Mouse (Mus musculus): ENCODE results near the gene Ptar1. TPM values are rescaled to one million over a fixed set of nuclear protein-coding genes. Genes with fewer than 3 reads are reported as not detected.

Ptar1 gene
- total and polyA plus RNA-seq, 2 experiments from 2014 or later, result 4.1 to 17.0 TPM

GRCm38 (mm10) chr19:23686962-23687295 lies 300 bp upstream of the Ptar1 start:
- 1% methylated on average over 14 of the region's 14 CpGs for WGBS
- no peak for TF ChIP-seq CTCF (IDR thresholded peaks at IDR 0.05; ENCODE audit: low read depth)
- TF ChIP-seq EP300 (IDR thresholded peaks at IDR 0.05; ENCODE audit: low read depth), result no peak; the same call in 1 of the 2 replicates
- peak; percentile 61 for ATAC-seq (ENCODE audit: insufficient read depth, low read depth)

GRCm38 (mm10) chr19:23688421-23688946 lies 1.3 kb downstream of the Ptar1 start:
- Histone ChIP-seq H3K9ac (replicated peaks; ENCODE audit: low read depth, low read length) (no peak overlapping the region), H3K27ac (ENCODE audit: low read depth) (no peak overlapping the region), H3K27me3 (ENCODE audit: control insufficient read depth, insufficient read depth, low read length) (no peaks in the 10 kb centered on the region), H3K4me2 (ENCODE audit: low read depth, low read length) (peak overlapping the region; percentile 74), H3K4me3 (ENCODE audit: low read depth, low read length) (peak overlapping the region; percentile 85), H3K36me3 (replicated peaks; ENCODE audit: control insufficient read depth, insufficient read depth, low read length) (no peaks in the 10 kb centered on the region), H3K9me3 (replicated peaks; ENCODE audit: control insufficient read depth, low read length) (no peaks in the 10 kb centered on the region), H3K4me1 (ENCODE audit: control insufficient read depth, insufficient read depth) (peaks cover 10% of the 10 kb centered on the region; the same call in 1 of the 2 replicates)
- DNase-seq (ENCODE audit: low spot score) (no peak), ATAC-seq (ENCODE audit: insufficient read depth, low read depth) (no peak)
- WGBS, result 28% methylated on average over 4 of the region's 4 CpGs
- TF ChIP-seq CTCF (IDR thresholded peaks at IDR 0.05; ENCODE audit: low read depth) (no peak), EP300 (IDR thresholded peaks at IDR 0.05; ENCODE audit: low read depth) (no peak)

More at GRCm38 (mm10) chr19:23686962-23687295, 300 bp upstream of the Ptar1 start:
- Histone ChIP-seq H3K4me3 (ENCODE audit: low read depth, low read length) (peak overlapping the region; percentile 85), H3K36me3 (replicated peaks; ENCODE audit: control insufficient read depth, insufficient read depth, low read length) (no peaks in the 10 kb centered on the region), H3K9ac (replicated peaks; ENCODE audit: low read depth, low read length) (peak overlapping the region; percentile 79), H3K4me2 (ENCODE audit: low read depth, low read length) (peak overlapping the region; percentile 74), H3K27me3 (ENCODE audit: control insufficient read depth, insufficient read depth, low read length) (no peaks in the 10 kb centered on the region), H3K9me3 (replicated peaks; ENCODE audit: control insufficient read depth, low read length) (no peaks in the 10 kb centered on the region), H3K4me1 (ENCODE audit: control insufficient read depth, insufficient read depth) (peaks cover 10% of the 10 kb centered on the region; the same call in 1 of the 2 replicates), H3K27ac (ENCODE audit: low read depth) (peak overlapping the region; percentile 93)
- no peak for DNase-seq (ENCODE audit: low spot score)

GRCm38 (mm10) chr19:23694344-23694743 lies 7.1 kb downstream of the Ptar1 start:
- ATAC-seq (ENCODE audit: insufficient read depth, low read depth) (peak; percentile 30; the same call in 1 of the 2 replicates), DNase-seq (ENCODE audit: low spot score) (peak; percentile 19)
- no peak overlapping the region for H3K27ac ChIP-seq (ENCODE audit: low read depth)
- H3K4me3 ChIP-seq (ENCODE audit: low read depth, low read length), result no peak overlapping the region
- no peaks in the 10 kb centered on the region for H3K27me3 ChIP-seq (ENCODE audit: control insufficient read depth, insufficient read depth, low read length)
- H3K9me3 ChIP-seq (replicated peaks; ENCODE audit: control insufficient read depth, low read length), result no peaks in the 10 kb centered on the region
- no peak overlapping the region for H3K9ac ChIP-seq (replicated peaks; ENCODE audit: low read depth, low read length)
- no peak overlapping the region for H3K4me2 ChIP-seq (ENCODE audit: low read depth, low read length)
- peaks cover 30% of the 10 kb centered on the region for H3K36me3 ChIP-seq (replicated peaks; ENCODE audit: control insufficient read depth, insufficient read depth, low read length)
- H3K4me1 ChIP-seq (ENCODE audit: control insufficient read depth, insufficient read depth), result peaks cover 10% of the 10 kb centered on the region; the same call in 1 of the 2 replicates
- no peak for TF ChIP-seq EP300 (IDR thresholded peaks at IDR 0.05; ENCODE audit: low read depth)
- WGBS, result 73% methylated on average over 4 of the region's 4 CpGs

- WGBS, result 55% methylated on average over 8 of the region's 8 CpGs
- no peak for DNase-seq (ENCODE audit: low spot score)
Observed at GRCm38 (mm10) chr19:23697861-23698260, 10.6 kb downstream of the Ptar1 start.

GRCm38 (mm10) chr19:23698366-23698765 lies 11.1 kb downstream of the Ptar1 start:
- no peak for TF ChIP-seq CTCF (IDR thresholded peaks at IDR 0.05; ENCODE audit: low read depth)
- TF ChIP-seq EP300 (IDR thresholded peaks at IDR 0.05; ENCODE audit: low read depth), result no peak
- Histone ChIP-seq H3K27ac (ENCODE audit: low read depth) (no peak overlapping the region), H3K4me2 (ENCODE audit: low read depth, low read length) (no peak overlapping the region), H3K27me3 (ENCODE audit: control insufficient read depth, insufficient read depth, low read length) (no peaks in the 10 kb centered on the region), H3K9me3 (replicated peaks; ENCODE audit: control insufficient read depth, low read length) (no peaks in the 10 kb centered on the region), H3K4me1 (ENCODE audit: control insufficient read depth, insufficient read depth) (peaks cover 14% of the 10 kb centered on the region; the same call in 1 of the 2 replicates), H3K36me3 (replicated peaks; ENCODE audit: control insufficient read depth, insufficient read depth, low read length) (peaks cover 48% of the 10 kb centered on the region), H3K9ac (replicated peaks; ENCODE audit: low read depth, low read length) (no peak overlapping the region), H3K4me3 (ENCODE audit: low read depth, low read length) (no peak overlapping the region)
- ATAC-seq (ENCODE audit: insufficient read depth, low read depth) (no peak), DNase-seq (ENCODE audit: low spot score) (no peak)
- WGBS, result 72% methylated on average over 7 of the region's 7 CpGs

More at GRCm38 (mm10) chr19:23697861-23698260, 10.6 kb downstream of the Ptar1 start:
- no peak overlapping the region for H3K4me2 ChIP-seq (ENCODE audit: low read depth, low read length)
- no peaks in the 10 kb centered on the region for H3K9me3 ChIP-seq (replicated peaks; ENCODE audit: control insufficient read depth, low read length)
- TF ChIP-seq CTCF (IDR thresholded peaks at IDR 0.05; ENCODE audit: low read depth) (no peak), EP300 (IDR thresholded peaks at IDR 0.05; ENCODE audit: low read depth) (no peak)
- no peak overlapping the region for H3K9ac ChIP-seq (replicated peaks; ENCODE audit: low read depth, low read length)
- ATAC-seq (ENCODE audit: insufficient read depth, low read depth), result no peak
- H3K4me1 ChIP-seq (ENCODE audit: control insufficient read depth, insufficient read depth), result peaks cover 14% of the 10 kb centered on the region; the same call in 1 of the 2 replicates
- H3K27me3 ChIP-seq (ENCODE audit: control insufficient read depth, insufficient read depth, low read length), result no peaks in the 10 kb centered on the region
- H3K27ac ChIP-seq (ENCODE audit: low read depth), result no peak overlapping the region
- peaks cover 46% of the 10 kb centered on the region for H3K36me3 ChIP-seq (replicated peaks; ENCODE audit: control insufficient read depth, insufficient read depth, low read length)
- no peak overlapping the region for H3K4me3 ChIP-seq (ENCODE audit: low read depth, low read length)

GRCm38 (mm10) chr19:23699131-23699530 lies 11.9 kb downstream of the Ptar1 start:
- Histone ChIP-seq H3K9me3 (replicated peaks; ENCODE audit: control insufficient read depth, low read length) (no peaks in the 10 kb centered on the region), H3K36me3 (replicated peaks; ENCODE audit: control insufficient read depth, insufficient read depth, low read length) (peaks cover 48% of the 10 kb centered on the region), H3K27me3 (ENCODE audit: control insufficient read depth, insufficient read depth, low read length) (no peaks in the 10 kb centered on the region)

More at GRCm38 (mm10) chr19:23699131-23699530, 11.9 kb downstream of the Ptar1 start:
- Histone ChIP-seq H3K4me1 (ENCODE audit: control insufficient read depth, insufficient read depth) (peaks cover 11% of the 10 kb centered on the region; the same call in 1 of the 2 replicates), H3K27ac (ENCODE audit: low read depth) (no peak overlapping the region), H3K9ac (replicated peaks; ENCODE audit: low read depth, low read length) (no peak overlapping the region), H3K4me3 (ENCODE audit: low read depth, low read length) (no peak overlapping the region), H3K4me2 (ENCODE audit: low read depth, low read length) (no peak overlapping the region)
- 93% methylated on average over 4 of the region's 4 CpGs for WGBS
- ATAC-seq (ENCODE audit: insufficient read depth, low read depth), result no peak
- no peak for DNase-seq (ENCODE audit: low spot score)
- TF ChIP-seq EP300 (IDR thresholded peaks at IDR 0.05; ENCODE audit: low read depth), result no peak
- no peak for TF ChIP-seq CTCF (IDR thresholded peaks at IDR 0.05; ENCODE audit: low read depth)
